ENCODE assay signal across 8 mouse cellular contexts in genomic region chr3:98061661-98062330, GRCm38 (mm10). TPM values are rescaled to one million over a fixed set of nuclear protein-coding genes. Genes with fewer than 3 reads are reported as not detected.
DNase-seq lines count a peak whose midpoint lies in the region; ATAC-seq and TF ChIP-seq lines count a peak whose summit lies in the region.

No protein-coding gene starts in this region.

- H3K4me1 ChIP-seq in intestine, embryonic 14.5 days (replicated peaks; ENCODE audit: control insufficient read depth, insufficient read depth, low read length) = peaks cover 68% of the 10 kb centered on the region
- no peaks in the 10 kb centered on the region; the same call in 1 of the 2 replicates for H3K4me1 ChIP-seq in intestine, postnatal 0 days (replicated peaks; ENCODE audit: control insufficient read depth, insufficient read depth, low read length)
- H3K4me1 ChIP-seq in embryonic facial prominence, embryonic 10.5 days = peaks cover 92% of the 10 kb centered on the region
- peaks cover 66% of the 10 kb centered on the region for H3K4me1 ChIP-seq in forebrain, embryonic 15.5 days
- peaks cover 49% of the 10 kb centered on the region for H3K4me1 ChIP-seq in liver, postnatal 0 days (ENCODE audit: insufficient read depth)

- no peaks in the 10 kb centered on the region for H3K9me3 ChIP-seq in intestine, embryonic 14.5 days (ENCODE audit: control insufficient read depth, low read length)
- H3K9me3 ChIP-seq in intestine, postnatal 0 days (ENCODE audit: control insufficient read depth) = no peaks in the 10 kb centered on the region
- no peaks in the 10 kb centered on the region for H3K9me3 ChIP-seq in embryonic facial prominence, embryonic 10.5 days
- H3K9me3 ChIP-seq in forebrain, embryonic 15.5 days = no peaks in the 10 kb centered on the region
- H3K9me3 ChIP-seq in liver, postnatal 0 days (ENCODE audit: low read length) = no peaks in the 10 kb centered on the region

- no peak overlapping the region for H3K9ac ChIP-seq in intestine, embryonic 14.5 days (ENCODE audit: low read length)
- H3K9ac ChIP-seq in intestine, postnatal 0 days (ENCODE audit: low read depth, low read length) = no peak overlapping the region
- H3K9ac ChIP-seq in forebrain, embryonic 15.5 days (replicated peaks) = 0 out of 2 replicates have a peak overlapping the region, but pooled peaks have one; percentile 5
- H3K9ac ChIP-seq in liver, postnatal 0 days (replicated peaks) = no peak overlapping the region

- H3K27me3 ChIP-seq in intestine, embryonic 14.5 days (replicated peaks; ENCODE audit: control insufficient read depth, insufficient read depth, low read length) = no peaks in the 10 kb centered on the region
- H3K27me3 ChIP-seq in intestine, postnatal 0 days (replicated peaks; ENCODE audit: control insufficient read depth, insufficient read depth, low read length) = no peaks in the 10 kb centered on the region
- H3K27me3 ChIP-seq in embryonic facial prominence, embryonic 10.5 days (replicated peaks; ENCODE audit: low read depth, poor library complexity, severe bottlenecking) = no peaks in the 10 kb centered on the region
- no peaks in the 10 kb centered on the region for H3K27me3 ChIP-seq in forebrain, embryonic 15.5 days
- no peaks in the 10 kb centered on the region for H3K27me3 ChIP-seq in liver, postnatal 0 days (ENCODE audit: insufficient read depth, low read length)

- no peak overlapping the region for H3K4me3 ChIP-seq in intestine, embryonic 14.5 days (ENCODE audit: low read depth, low read length)
- H3K4me3 ChIP-seq in intestine, postnatal 0 days (ENCODE audit: low read depth, low read length) = no peak overlapping the region
- peak overlapping the region; percentile 25; the same call in 1 of the 2 replicates for H3K4me3 ChIP-seq in embryonic facial prominence, embryonic 10.5 days
- no peak overlapping the region for H3K4me3 ChIP-seq in forebrain, embryonic 15.5 days
- no peak overlapping the region for H3K4me3 ChIP-seq in liver, postnatal 0 days (ENCODE audit: low read depth, low read length)

- 37% methylated on average over 13 of the region's 13 CpGs for WGBS in intestine, embryonic 14.5 days
- 54% methylated on average over 13 of the region's 13 CpGs for WGBS in intestine, postnatal 0 days
- 47% methylated on average over 13 of the region's 13 CpGs for WGBS in embryonic facial prominence, embryonic 10.5 days
- 24% methylated on average over 13 of the region's 13 CpGs for WGBS in forebrain, embryonic 15.5 days
- WGBS in liver, postnatal 0 days (ENCODE audit: insufficient replicate concordance) = 40% methylated on average over 13 of the region's 13 CpGs

- DNase-seq in intestine, embryonic 14.5 days (ENCODE audit: low spot score) = no peak
- DNase-seq in embryonic facial prominence, embryonic 10.5 days (ENCODE audit: low spot score) = no peak
- DNase-seq in liver, postnatal 0 days = no peak
- no peak for DNase-seq in layer of hippocampus, postnatal 25 days (ENCODE audit: extremely low spot score in 1 of 2, low spot score in 1 of 2)
- no peak for DNase-seq in gastrocnemius, postnatal 36 days

- H3K4me2 ChIP-seq in intestine, embryonic 14.5 days (ENCODE audit: low read length) = no peak overlapping the region
- no peak overlapping the region for H3K4me2 ChIP-seq in intestine, postnatal 0 days (replicated peaks; ENCODE audit: low read depth)
- H3K4me2 ChIP-seq in forebrain, embryonic 15.5 days (replicated peaks) = no peak overlapping the region
- peak overlapping the region; percentile 22 for H3K4me2 ChIP-seq in liver, postnatal 0 days (ENCODE audit: low read depth, low read length)

- no peaks in the 10 kb centered on the region for H3K36me3 ChIP-seq in intestine, embryonic 14.5 days (ENCODE audit: control insufficient read depth, insufficient read depth, low read length)
- no peaks in the 10 kb centered on the region for H3K36me3 ChIP-seq in intestine, postnatal 0 days (ENCODE audit: control insufficient read depth, insufficient read depth)
- H3K36me3 ChIP-seq in embryonic facial prominence, embryonic 10.5 days (replicated peaks) = peaks cover 14% of the 10 kb centered on the region
- no peaks in the 10 kb centered on the region for H3K36me3 ChIP-seq in forebrain, embryonic 15.5 days
- 0 out of 2 replicates have a peak, but pooled peaks cover 2% of the 10 kb centered on the region for H3K36me3 ChIP-seq in liver, postnatal 0 days (replicated peaks; ENCODE audit: insufficient read depth, low read length)

- TF ChIP-seq EP300 in liver, postnatal 0 days (IDR thresholded peaks at IDR 0.05; ENCODE audit: low read depth) = peak; percentile 92

- intact Hi-C loops in gastrocnemius, postnatal 36 days (cut with DNase I) = no loop called here

- TF ChIP-seq CTCF in intestine, postnatal 0 days (IDR thresholded peaks at IDR 0.05; ENCODE audit: low read depth) = no peak
- no peak for TF ChIP-seq CTCF in liver, postnatal 0 days (IDR thresholded peaks at IDR 0.05; ENCODE audit: low read depth)

- ATAC-seq in intestine, embryonic 14.5 days (replicated peaks; ENCODE audit: low FRiP score, low TSS enrichment, low read depth) = no peak
- no peak for ATAC-seq in intestine, postnatal 0 days
- ATAC-seq in forebrain, embryonic 15.5 days (replicated peaks) = no peak
- peak; percentile 84 for ATAC-seq in liver, postnatal 0 days
- no peak for ATAC-seq in granulocyte monocyte progenitor cell, adult 5-6 weeks (replicated peaks; ENCODE audit: poor library complexity, severe bottlenecking)

- H3K27ac ChIP-seq in intestine, embryonic 14.5 days (ENCODE audit: low read depth) = peak overlapping the region; percentile 92
- H3K27ac ChIP-seq in intestine, postnatal 0 days (ENCODE audit: low read depth, low read length) = no peak overlapping the region
- H3K27ac ChIP-seq in embryonic facial prominence, embryonic 10.5 days (replicated peaks) = peak overlapping the region; percentile 88
- peak overlapping the region; percentile 90 for H3K27ac ChIP-seq in forebrain, embryonic 15.5 days (replicated peaks)
- peak overlapping the region; percentile 74 for H3K27ac ChIP-seq in liver, postnatal 0 days (ENCODE audit: low read depth)

RNA-seq across cellular contexts. Expression of gene Notch2, which starts 48.5 kb away (rescaled TPM):
- 30.0 and 30.8 TPM in 2 replicates for polyA plus RNA-seq in intestine, embryonic 14.5 days (2014; fragmentation: Nextera tagmentation; extraction: Ambion mirVana)
- polyA plus RNA-seq in intestine, postnatal 0 days (2015; fragmentation: Nextera tagmentation; extraction: Ambion mirVana) = 4.9 and 5.1 TPM in 2 replicates
- 22.0 and 23.2 TPM in 2 replicates for polyA plus RNA-seq in embryonic facial prominence, embryonic 10.5 days (2016; fragmentation: Nextera tagmentation; extraction: Ambion mirVana)
- 17.8 and 18.9 TPM in 2 replicates for polyA plus RNA-seq in forebrain, embryonic 15.5 days (2015; fragmentation: Nextera tagmentation; extraction: Ambion mirVana)
- polyA plus RNA-seq in liver, postnatal 0 days (2015; fragmentation: Nextera tagmentation; extraction: Ambion mirVana) = 5.1 and 6.2 TPM in 2 replicates
- total RNA-seq in granulocyte monocyte progenitor cell, adult 5-6 weeks (2014; fragmentation: Nextera tagmentation) = 27.9 TPM in 2 replicates
- total RNA-seq in granulocyte monocyte progenitor cell, adult 5-6 weeks (2017) = 23.1 and 31.3 TPM in 2 replicates
- total RNA-seq in layer of hippocampus, postnatal 25 days (2021) = 10 to 100 TPM; 20.2 to 24.7 TPM
- 1 to 10 TPM; 7.7 to 8.9 TPM for total RNA-seq in gastrocnemius, postnatal 36 days (2021)
